Mouse (Mus musculus) kidney, adult 2 months (tissue): ENCODE measurements at regions not wholly inside any gene's neighbourhood (a gene's known extent, or its start where the extent isn't known, plus 50 kb on each side); places are given as distances from the start of the nearest gene placed in this dataset.
"Not testable (repeated sequence)": the region's sequence is repeated elsewhere in the genome, so short reads cannot be mapped to it uniquely, and the experiment has no call there.

ENCODE experiments used
- DNase-seq: peaks from one replicate; pipeline ENCODE4 v3.0.0; 2021
- H3K27ac ChIP-seq: fragments of 200-500 bp; 2 replicates; pipeline ENCODE4 v1.5.1; 2012; ENCODE audit warnings: low read depth, low read length, control low read depth, inconsistent platforms; ENCODE audit not compliant: insufficient read depth
- H3K27me3 ChIP-seq: fragments of 200-500 bp; replicated peaks from 2 replicates; pipeline ENCODE4 v1.6.1; 2012; ENCODE audit warnings: mild to moderate bottlenecking, moderate library complexity, low read length, inconsistent platforms; ENCODE audit not compliant: control insufficient read depth, insufficient read depth
- H3K36me3 ChIP-seq: fragments of 200-500 bp; 2 replicates; pipeline ENCODE4 v1.6.1; 2012; ENCODE audit warnings: mild to moderate bottlenecking, moderate library complexity, low read length, inconsistent platforms; ENCODE audit not compliant: control insufficient read depth, insufficient read depth
- H3K4me1 ChIP-seq: fragments of 200-500 bp; 2 replicates; pipeline ENCODE4 v1.6.1; 2011; ENCODE audit warnings: low read length; ENCODE audit not compliant: control insufficient read depth, insufficient read depth
- H3K4me3 ChIP-seq: fragments of 200-500 bp; 2 replicates; pipeline ENCODE4 v1.5.1; 2011; ENCODE audit warnings: mild to moderate bottlenecking, low read depth, low read length, control low read depth; ENCODE audit not compliant: insufficient read depth
- CTCF ChIP-seq: fragments of 200-500 bp; conservative IDR thresholded peaks from 2 replicates; pipeline ENCODE4 v1.5.1; 2011; ENCODE audit warnings: low read depth, mild to moderate bottlenecking, control low read depth, low read length, moderate library complexity, mixed read lengths; ENCODE audit not compliant: insufficient read depth, insufficient read length
- POLR2A ChIP-seq: fragments of 200-500 bp; IDR thresholded peaks from one replicate; pipeline ENCODE4 v1.6.1; 2011; ENCODE audit warnings: low read depth, low read length, control low read depth
- WGBS: fragments of 180-500 bp; shearing (Covaris S2); methylation state at CpG from one replicate; pipeline ENCODE4 v1.1.7; 2018; 5-methylcytosine and 5-hydroxymethylcytosine counted together

- Histone ChIP-seq H3K36me3 (no peaks in the 10 kb centered on the region), H3K27ac (no peak overlapping the region), H3K27me3 (no peaks in the 10 kb centered on the region), H3K4me3 (no peak overlapping the region), H3K4me1 (no peaks in the 10 kb centered on the region)
- WGBS: 91% methylated on average over 14 of the region's 14 CpGs
- no peak for TF ChIP-seq CTCF
- TF ChIP-seq POLR2A: no peak
- DNase-seq: no peak
These were observed 79.9 kb upstream of the Tars start for GRCm38 (mm10) chr15:11479166-11479944.

- TF ChIP-seq POLR2A (no peak), CTCF (no peak)
- H3K27me3 ChIP-seq: no peaks in the 10 kb centered on the region
- no peak overlapping the region for H3K4me3 ChIP-seq
- no peak for DNase-seq
- no peaks in the 10 kb centered on the region for H3K36me3 ChIP-seq
- no peaks in the 10 kb centered on the region for H3K4me1 ChIP-seq
- no peak overlapping the region for H3K27ac ChIP-seq
- WGBS: 83% methylated on average over 3 of the region's 3 CpGs
These were observed 76.8 kb upstream of the Tars start for GRCm38 (mm10) chr15:11476248-11476647.

- TF ChIP-seq POLR2A (no peak), CTCF (no peak)
These were observed 63.9 kb upstream of the Tars start for GRCm38 (mm10) chr15:11463341-11463740.

GRCm38 (mm10) chr15:11461575-11461974, 62.1 kb upstream of the Tars start:
- WGBS: 83% methylated on average over 2 of the region's 2 CpGs

More at GRCm38 (mm10) chr15:11463341-11463740, 63.9 kb upstream of the Tars start:
- DNase-seq: no peak
- no peak overlapping the region for H3K4me3 ChIP-seq
- no peaks in the 10 kb centered on the region for H3K27me3 ChIP-seq
- no peaks in the 10 kb centered on the region for H3K4me1 ChIP-seq
- H3K27ac ChIP-seq: no peak overlapping the region
- no peaks in the 10 kb centered on the region for H3K36me3 ChIP-seq
- WGBS: 98% methylated on average over 2 of the region's 2 CpGs

GRCm38 (mm10) chr15:11459306-11459705, 59.8 kb upstream of the Tars start:
- Histone ChIP-seq H3K27ac (no peak overlapping the region), H3K4me1 (no peaks in the 10 kb centered on the region), H3K27me3 (no peaks in the 10 kb centered on the region), H3K4me3 (no peak overlapping the region), H3K36me3 (no peaks in the 10 kb centered on the region)
- TF ChIP-seq POLR2A (no peak), CTCF (no peak)
- no peak for DNase-seq
- WGBS: 90% methylated on average over 2 of the region's 2 CpGs

More at GRCm38 (mm10) chr15:11461575-11461974, 62.1 kb upstream of the Tars start:
- not testable (repeated sequence) for DNase-seq, H3K36me3 ChIP-seq, H3K27me3 ChIP-seq, H3K27ac ChIP-seq, H3K4me3 ChIP-seq, H3K4me1 ChIP-seq

GRCm38 (mm10) chr15:11457278-11457677, 57.8 kb upstream of the Tars start:
- H3K4me1 ChIP-seq: no peaks in the 10 kb centered on the region
- no peaks in the 10 kb centered on the region for H3K27me3 ChIP-seq
- TF ChIP-seq CTCF (no peak), POLR2A (no peak)
- 67% methylated on average over 8 of the region's 8 CpGs for WGBS
- no peak for DNase-seq
- H3K27ac ChIP-seq: no peak overlapping the region
- H3K4me3 ChIP-seq: no peak overlapping the region
- no peaks in the 10 kb centered on the region for H3K36me3 ChIP-seq

- H3K4me1 ChIP-seq: no peaks in the 10 kb centered on the region
- 79% methylated on average over 6 of the region's 6 CpGs for WGBS
- no peak for DNase-seq
These were observed 56.5 kb upstream of the Tars start for GRCm38 (mm10) chr15:11455982-11456381.

More at GRCm38 (mm10) chr15:11455982-11456381, 56.5 kb upstream of the Tars start:
- H3K27me3 ChIP-seq: no peaks in the 10 kb centered on the region
- H3K27ac ChIP-seq: no peak overlapping the region
- TF ChIP-seq CTCF (no peak), POLR2A (no peak)
- H3K36me3 ChIP-seq: no peaks in the 10 kb centered on the region
- no peak overlapping the region for H3K4me3 ChIP-seq
